Mouse (Mus musculus) olfactory bulb, adult 2 months (tissue): ENCODE data around the gene Ubl5.

Experiments used
- CTCF ChIP-seq: fragments of 200-500 bp; IDR thresholded peaks from 2 replicates; pipeline ENCODE4 v1.5.1; 2012; ENCODE audit warnings: low read depth, mild to moderate bottlenecking, low read length, moderate library complexity; ENCODE audit not compliant: insufficient read depth
- POLR2A ChIP-seq: fragments of 200-500 bp; IDR thresholded peaks from 2 replicates; pipeline ENCODE4 v1.6.1; 2012; ENCODE audit warnings: mild to moderate bottlenecking, low read depth, low read length, moderate library complexity; ENCODE audit not compliant: insufficient read depth

DNA sequence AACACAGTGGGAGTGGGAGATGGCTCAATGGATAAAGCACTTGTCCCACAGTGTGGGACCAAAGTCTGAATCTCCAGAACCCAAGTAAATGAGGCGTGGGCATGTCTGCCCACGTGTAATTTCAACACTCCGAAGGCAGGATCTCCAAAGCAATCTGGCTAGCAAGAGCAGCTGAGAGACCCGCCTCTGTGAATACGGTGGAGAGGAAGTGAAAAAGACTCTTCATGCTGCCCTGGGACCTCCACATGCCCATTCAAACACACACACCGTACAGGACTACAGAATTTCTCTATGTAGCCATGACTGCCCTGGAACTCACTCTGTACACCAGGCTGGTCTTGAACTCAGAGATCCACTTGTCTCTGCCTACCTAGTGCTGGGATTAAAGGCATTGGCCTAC is 41.4 kb upstream of the Ubl5 start:
- TF ChIP-seq CTCF (no peak), POLR2A (no peak)
